Mouse (Mus musculus) hindbrain, embryonic 11.5 days (tissue): Measurements from ENCODE around the gene Pex6. TPM values are rescaled to one million over a fixed set of nuclear protein-coding genes. Genes with fewer than 3 reads are reported as not detected.
"Not testable (repeated sequence)": the region's sequence is repeated elsewhere in the genome, so short reads cannot be mapped to it uniquely, and the experiment has no call there.

Experiments
- ATAC-seq: fragments of 200-750 bp; cut with Nextera tagmentation; 2 replicates; pipeline ENCODE4 v1.8.0; 2017; ENCODE audit warnings: mild to moderate bottlenecking, moderate TSS enrichment, moderate library complexity; ENCODE audit not compliant: low FRiP score
- DNase-seq: peaks from one replicate; pipeline ENCODE4 v3.0.0-alpha.2; 2015; ENCODE audit warnings: low spot score
- H3K27ac ChIP-seq: fragments of 300-500 bp; sonication (generic); 2 replicates; pipeline ENCODE4 v1.5.1; 2014; ENCODE audit warnings: mild to moderate bottlenecking, low read depth, low read length
- H3K27me3 ChIP-seq: fragments of 300-500 bp; sonication (generic); 2 replicates; pipeline ENCODE4 v1.6.1; 2014; ENCODE audit warnings: mild to moderate bottlenecking, low read length, moderate library complexity, mixed read lengths; ENCODE audit not compliant: control insufficient read depth, insufficient read depth
- H3K36me3 ChIP-seq: fragments of 300-500 bp; sonication (generic); 2 replicates; pipeline ENCODE4 v1.6.1; 2014; ENCODE audit warnings: mild to moderate bottlenecking, low read length, moderate library complexity, mixed read lengths; ENCODE audit not compliant: control insufficient read depth, insufficient read depth
- H3K4me1 ChIP-seq: fragments of 300-500 bp; sonication (generic); replicated peaks from 2 replicates; pipeline ENCODE4 v1.6.1; 2014; ENCODE audit warnings: low read length, mixed read lengths; ENCODE audit not compliant: control insufficient read depth, insufficient read depth
- H3K4me2 ChIP-seq: fragments of 300-500 bp; sonication (generic); replicated peaks from 2 replicates; pipeline ENCODE4 v1.6.1; 2014; ENCODE audit warnings: mild to moderate bottlenecking, low read depth, low read length
- H3K4me3 ChIP-seq: fragments of 300-500 bp; sonication (generic); 2 replicates; pipeline ENCODE4 v1.5.1; 2014; ENCODE audit warnings: low read depth, low read length
- H3K9ac ChIP-seq: fragments of 300-500 bp; sonication (generic); 2 replicates; pipeline ENCODE4 v1.6.1; 2014; ENCODE audit warnings: low read depth, low read length
- H3K9me3 ChIP-seq: fragments of 300-500 bp; sonication (generic); 2 replicates; pipeline ENCODE4 v1.6.1; 2016; ENCODE audit warnings: low read length; ENCODE audit not compliant: control insufficient read depth
- WGBS: fragments of 180-500 bp; shearing (Covaris S2); extraction: QIAGEN DNeasy Blood & Tissue Kit; methylation state at CpG from one replicate; pipeline ENCODE4 v1.1.7; 2014; 5-methylcytosine and 5-hydroxymethylcytosine counted together
- polyA plus RNA-seq: library from polyadenylated mRNA; unstranded; fragments of >200 nt; fragmentation: Nextera tagmentation; extraction: Ambion mirVana; gene quantifications from 2 replicates; pipeline ENCODE4 v1.2.1, GENCODE M21; 2014

Pex6 gene
- polyA plus RNA-seq, 1 experiment from 2014 or later: 12.5 TPM

GRCm38 (mm10) chr17:46751794-46752556, 40.7 kb downstream of the Pex6 start, which contains the start of gene Cnpy3:
Gene Cnpy3 (minus strand): TSS chr17:46752214.
- WGBS: 0% methylated on average over 53 of the region's 58 CpGs
- DNase-seq: peak; percentile 98
- peaks cover 4% of the 10 kb centered on the region; the same call in 1 of the 2 replicates for H3K4me1 ChIP-seq

GRCm38 (mm10) chr17:46758753-46759152, 47.5 kb downstream of the Pex6 start:
- ATAC-seq (no peak), DNase-seq (no peak)
- Histone ChIP-seq H3K27me3 (no peaks in the 10 kb centered on the region), H3K36me3 (no peaks in the 10 kb centered on the region), H3K9ac (no peak overlapping the region), H3K9me3 (no peaks in the 10 kb centered on the region), H3K27ac (no peak overlapping the region), H3K4me2 (no peak overlapping the region), H3K4me3 (no peak overlapping the region), H3K4me1 (no peaks in the 10 kb centered on the region)
- 83% methylated on average over 12 of the region's 12 CpGs for WGBS

More at GRCm38 (mm10) chr17:46751794-46752556, 40.7 kb downstream of the Pex6 start, which contains the start of gene Cnpy3:
- H3K9ac ChIP-seq: peak within 1 kb of the TSS; percentile 70
- peak within 1 kb of the TSS; percentile 69 for H3K4me3 ChIP-seq
- H3K27me3 ChIP-seq: no peaks in the 10 kb centered on the region; the same call in 1 of the 2 replicates
- H3K36me3 ChIP-seq: no peaks in the 10 kb centered on the region
- peak within 1 kb of the TSS; percentile 80 for H3K27ac ChIP-seq
- peak; percentile 98 for ATAC-seq
- H3K4me2 ChIP-seq: peak within 1 kb of the TSS; percentile 84
- H3K9me3 ChIP-seq: no peaks in the 10 kb centered on the region

GRCm38 (mm10) chr17:46763544-46763943, 52.3 kb downstream of the Pex6 start, which contains the start of gene Ptcra:
Gene Ptcra (minus strand): TSS chr17:46763712.
- no peak within 1 kb of the TSS for H3K9ac ChIP-seq
- no peaks in the 10 kb centered on the region for H3K36me3 ChIP-seq
- DNase-seq (no peak), ATAC-seq (no peak)
- H3K4me2 ChIP-seq: no peak within 1 kb of the TSS
- no peak within 1 kb of the TSS for H3K4me3 ChIP-seq
- no peaks in the 10 kb centered on the region for H3K9me3 ChIP-seq
- 61% methylated on average over 2 of the region's 2 CpGs for WGBS
- H3K27ac ChIP-seq: no peak within 1 kb of the TSS
- H3K4me1 ChIP-seq: no peaks in the 10 kb centered on the region
- H3K27me3 ChIP-seq: no peaks in the 10 kb centered on the region

GRCm38 (mm10) chr17:46764916-46765315, 53.7 kb downstream of the Pex6 start:
- H3K4me2 ChIP-seq, H3K4me3 ChIP-seq, H3K27ac ChIP-seq, DNase-seq, H3K36me3 ChIP-seq, H3K9ac ChIP-seq, H3K4me1 ChIP-seq, H3K9me3 ChIP-seq, H3K27me3 ChIP-seq, ATAC-seq: not testable (repeated sequence)
- 75% methylated on average over 8 of the region's 9 CpGs for WGBS

GRCm38 (mm10) chr17:46767868-46768267, 56.6 kb downstream of the Pex6 start:
- Histone ChIP-seq H3K27ac (no peak overlapping the region), H3K4me3 (no peak overlapping the region), H3K27me3 (no peaks in the 10 kb centered on the region), H3K9me3 (no peaks in the 10 kb centered on the region), H3K36me3 (no peaks in the 10 kb centered on the region), H3K4me2 (no peak overlapping the region), H3K4me1 (no peaks in the 10 kb centered on the region), H3K9ac (no peak overlapping the region)
- DNase-seq (no peak), ATAC-seq (no peak)
- 57% methylated on average over 8 of the region's 8 CpGs for WGBS

GRCm38 (mm10) chr17:46770546-46770945, 59.3 kb downstream of the Pex6 start:
- H3K4me3 ChIP-seq: no peak overlapping the region
- no peak overlapping the region for H3K9ac ChIP-seq
- 89% methylated on average over 11 of the region's 11 CpGs for WGBS

GRCm38 (mm10) chr17:46771025-46771424, 59.8 kb downstream of the Pex6 start:
- Histone ChIP-seq H3K9ac (no peak overlapping the region), H3K36me3 (0 out of 2 replicates have a peak, but pooled peaks cover 2% of the 10 kb centered on the region), H3K27ac (no peak overlapping the region), H3K27me3 (no peaks in the 10 kb centered on the region), H3K4me1 (0 out of 2 replicates have a peak, but pooled peaks cover 3% of the 10 kb centered on the region), H3K4me2 (no peak overlapping the region), H3K9me3 (no peaks in the 10 kb centered on the region), H3K4me3 (no peak overlapping the region)
- WGBS: 88% methylated on average over 4 of the region's 4 CpGs
- ATAC-seq (no peak), DNase-seq (no peak)

More at GRCm38 (mm10) chr17:46770546-46770945, 59.3 kb downstream of the Pex6 start:
- H3K27me3 ChIP-seq: no peaks in the 10 kb centered on the region
- no peak overlapping the region for H3K27ac ChIP-seq
- H3K4me1 ChIP-seq: 0 out of 2 replicates have a peak, but pooled peaks cover 3% of the 10 kb centered on the region
- H3K9me3 ChIP-seq: no peaks in the 10 kb centered on the region
- DNase-seq (no peak), ATAC-seq (no peak)
- H3K36me3 ChIP-seq: 0 out of 2 replicates have a peak, but pooled peaks cover 2% of the 10 kb centered on the region
- no peak overlapping the region for H3K4me2 ChIP-seq

GRCm38 (mm10) chr17:46771616-46772015, 60.4 kb downstream of the Pex6 start:
- Histone ChIP-seq H3K9ac (peak overlapping the region; percentile 73), H3K27ac (no peak overlapping the region), H3K9me3 (no peaks in the 10 kb centered on the region), H3K4me2 (peak overlapping the region; percentile 67), H3K4me1 (0 out of 2 replicates have a peak, but pooled peaks cover 3% of the 10 kb centered on the region), H3K4me3 (peak overlapping the region; percentile 71), H3K27me3 (no peaks in the 10 kb centered on the region), H3K36me3 (0 out of 2 replicates have a peak, but pooled peaks cover 2% of the 10 kb centered on the region)
- DNase-seq (no peak), ATAC-seq (no peak)
- WGBS: 66% methylated on average over 17 of the region's 17 CpGs
